Mouse (Mus musculus): ENCODE results near the gene Gm37240. TPM values are rescaled to one million over a fixed set of nuclear protein-coding genes. Genes with fewer than 3 reads are reported as not detected.
A peak's percentile ranks its signal among the peaks of the same experiment; 100 is the strongest.

Gene Gm37240
- polyA plus RNA-seq, 1 experiment from 2014 or later = 12.7 TPM

DNA sequence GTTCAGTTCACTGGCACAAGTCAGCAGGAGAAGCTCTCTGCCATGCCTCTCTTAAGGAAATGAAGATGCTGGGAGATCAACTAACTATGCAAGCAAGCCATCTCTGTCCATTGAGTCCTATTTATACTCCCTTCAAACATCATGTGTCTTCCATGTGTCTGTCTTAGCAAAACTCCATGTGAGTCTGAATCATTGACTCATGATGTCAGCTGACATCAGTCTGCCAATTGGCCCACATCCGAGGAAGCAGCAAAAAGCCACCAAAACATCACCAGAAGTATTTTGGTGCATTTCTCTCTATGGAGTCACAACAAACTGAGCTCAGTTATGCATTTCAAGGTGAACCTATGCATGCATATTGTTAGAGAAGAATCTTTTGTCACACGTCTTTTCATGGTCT is 1245.9 kb downstream of the Gm37240 start:
- Histone ChIP-seq H3K4me1 (replicated peaks) (peaks cover 30% of the 10 kb centered on the region), H3K27ac (no peak overlapping the region), H3K27me3 (no peaks in the 10 kb centered on the region), H3K36me3 (no peaks in the 10 kb centered on the region), H3K9ac (no peak overlapping the region), H3K4me2 (no peak overlapping the region), H3K9me3 (replicated peaks) (no peaks in the 10 kb centered on the region), H3K4me3 (no peak overlapping the region)
- ATAC-seq (replicated peaks; ENCODE audit: insufficient number of reproducible peaks, insufficient read depth, low FRiP score, low read depth) = no peak
- WGBS = 87% methylated on average over 2 of the region's 2 CpGs

DNA sequence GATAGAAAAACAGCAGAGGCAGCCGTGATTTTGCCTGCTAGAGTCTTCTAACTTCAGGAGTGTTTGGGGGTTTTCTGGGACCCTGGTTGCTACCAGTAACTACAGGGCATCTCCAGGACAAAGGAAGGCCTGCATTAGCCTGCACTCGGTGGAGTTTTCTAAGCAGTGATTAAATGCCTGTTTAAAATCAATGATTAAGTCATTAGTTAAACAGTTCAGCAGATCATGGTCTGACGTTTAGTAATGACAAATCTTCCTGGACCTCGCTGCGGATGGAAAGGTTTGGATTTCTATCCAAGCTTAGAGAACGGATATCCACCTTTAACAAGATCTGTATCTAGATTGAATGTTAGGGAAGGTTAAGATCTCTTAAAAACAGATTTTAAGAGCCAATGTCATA is 1246.8 kb downstream of the Gm37240 start:
- Histone ChIP-seq H3K9ac (no peak overlapping the region), H3K27ac (0 out of 2 replicates have a peak overlapping the region, but pooled peaks have one; percentile 17), H3K4me1 (replicated peaks) (peaks cover 31% of the 10 kb centered on the region), H3K4me2 (no peak overlapping the region), H3K36me3 (no peaks in the 10 kb centered on the region), H3K27me3 (no peaks in the 10 kb centered on the region), H3K9me3 (replicated peaks) (no peaks in the 10 kb centered on the region), H3K4me3 (no peak overlapping the region)
- WGBS = 66% methylated on average over 6 of the region's 6 CpGs
- ATAC-seq (replicated peaks; ENCODE audit: insufficient number of reproducible peaks, insufficient read depth, low FRiP score, low read depth) = no peak

DNA sequence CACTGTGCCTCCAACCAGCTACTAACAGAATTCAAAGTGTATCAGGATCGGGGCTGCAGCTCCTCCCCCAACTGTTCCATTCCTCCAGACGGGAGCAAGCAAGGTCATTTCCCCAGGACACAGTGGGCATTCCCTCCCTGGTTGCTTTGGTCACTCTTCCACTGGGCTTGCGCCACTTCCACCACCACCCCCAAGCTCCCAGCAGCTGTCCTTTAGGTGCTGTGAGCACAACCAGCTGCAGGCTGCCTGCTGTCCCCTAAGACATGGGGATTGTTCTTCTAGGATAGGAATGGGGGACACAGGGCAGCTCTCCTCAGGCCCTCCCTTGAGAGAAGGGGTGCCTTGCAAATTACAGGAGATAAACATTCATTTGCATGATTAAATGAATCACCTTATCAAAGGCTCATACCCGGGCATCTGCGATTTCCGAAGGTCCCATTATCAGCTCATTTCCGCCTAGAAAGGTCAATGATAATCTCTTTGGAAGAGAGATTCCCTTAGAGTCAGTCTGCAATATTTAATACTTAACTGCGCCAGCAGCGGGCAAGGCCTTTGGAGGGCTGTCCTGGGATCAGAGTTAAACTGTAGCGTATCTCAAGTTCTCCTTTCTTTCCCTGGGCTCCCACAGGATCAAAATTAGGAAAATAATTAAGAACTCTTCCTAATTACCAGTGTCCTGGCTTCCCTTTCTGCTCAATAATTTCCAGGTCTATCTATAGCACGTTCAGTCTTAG is 1247.4 kb downstream of the Gm37240 start:
- ATAC-seq (replicated peaks; ENCODE audit: insufficient number of reproducible peaks, insufficient read depth, low FRiP score, low read depth) = no peak
- 32% methylated on average over 11 of the region's 11 CpGs for WGBS

DNA sequence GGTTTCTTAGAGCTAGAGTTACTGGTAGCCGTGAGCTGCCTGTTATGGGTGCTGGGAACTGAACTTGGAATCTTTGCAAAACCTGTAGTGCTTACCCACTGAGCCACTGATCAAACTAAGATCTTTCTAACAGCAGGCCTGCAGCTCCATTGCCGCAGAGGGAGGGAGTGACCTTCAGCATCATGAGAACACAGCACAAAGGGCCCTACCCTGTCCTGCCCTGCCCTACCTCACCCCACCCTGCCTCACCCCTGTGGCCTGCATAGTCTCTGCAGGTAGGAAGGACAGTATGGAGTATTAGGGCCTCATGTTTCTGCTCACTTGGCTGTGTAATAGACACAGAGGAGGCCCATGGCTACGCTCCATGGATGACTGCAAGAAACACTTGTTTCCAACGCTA is 1248.5 kb downstream of the Gm37240 start:
- Histone ChIP-seq H3K27ac (no peak overlapping the region), H3K9me3 (replicated peaks) (no peaks in the 10 kb centered on the region), H3K4me3 (no peak overlapping the region), H3K36me3 (no peaks in the 10 kb centered on the region), H3K4me2 (no peak overlapping the region), H3K27me3 (no peaks in the 10 kb centered on the region), H3K4me1 (replicated peaks) (peaks cover 31% of the 10 kb centered on the region), H3K9ac (no peak overlapping the region)
- 80% methylated on average over 4 of the region's 4 CpGs for WGBS
- ATAC-seq (replicated peaks; ENCODE audit: insufficient number of reproducible peaks, insufficient read depth, low FRiP score, low read depth) = peak; percentile 47; the same call in 1 of the 2 replicates

More for the DNA sequence above, 1247.4 kb downstream of the Gm37240 start:
- Histone ChIP-seq H3K36me3 (no peaks in the 10 kb centered on the region), H3K27ac (peak overlapping the region; percentile 17), H3K4me2 (no peak overlapping the region), H3K4me3 (no peak overlapping the region), H3K9me3 (replicated peaks) (no peaks in the 10 kb centered on the region), H3K9ac (no peak overlapping the region), H3K4me1 (replicated peaks) (peaks cover 31% of the 10 kb centered on the region), H3K27me3 (no peaks in the 10 kb centered on the region)

DNA sequence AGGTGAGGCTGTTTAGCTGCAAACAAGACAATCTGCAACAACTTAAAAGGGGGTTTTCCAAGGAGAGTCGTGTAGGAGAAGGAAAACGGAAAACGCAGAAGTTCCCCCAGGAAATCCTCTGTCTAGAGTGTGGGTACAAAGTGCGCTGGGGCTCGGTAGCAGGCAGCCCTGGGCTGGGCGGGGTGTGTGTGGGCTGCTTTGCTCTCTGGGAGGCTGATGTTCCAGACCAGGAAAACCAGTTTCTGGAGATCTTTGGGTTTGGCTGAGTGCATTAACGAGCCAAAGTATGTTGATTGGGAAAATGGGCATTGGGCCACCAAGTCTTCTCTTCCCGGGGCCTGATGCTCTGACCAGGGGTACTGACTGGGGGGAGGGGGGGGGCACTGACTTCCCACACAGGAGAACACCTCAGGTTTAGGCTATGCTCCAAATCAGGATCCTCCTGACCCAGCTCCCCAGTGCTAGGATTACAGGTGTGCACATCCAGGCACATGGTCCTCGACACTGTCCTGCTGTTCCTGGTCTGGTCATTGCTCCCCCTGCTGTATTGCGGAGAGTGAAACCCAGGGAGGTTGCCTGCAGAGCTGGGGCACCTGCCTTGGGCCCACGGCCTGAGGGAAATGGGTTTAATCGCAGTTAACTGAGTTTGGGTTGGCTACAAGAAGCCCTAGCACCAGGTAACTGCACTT is 1249.3 kb downstream of the Gm37240 start:
- no peaks in the 10 kb centered on the region for H3K36me3 ChIP-seq
- no peak for ATAC-seq (replicated peaks; ENCODE audit: insufficient number of reproducible peaks, insufficient read depth, low FRiP score, low read depth)
- H3K9me3 ChIP-seq (replicated peaks) = no peaks in the 10 kb centered on the region
- H3K4me3 ChIP-seq = no peak overlapping the region
- H3K4me2 ChIP-seq = no peak overlapping the region
- H3K27me3 ChIP-seq = no peaks in the 10 kb centered on the region
- WGBS = 63% methylated on average over 12 of the region's 12 CpGs
- H3K27ac ChIP-seq = peak overlapping the region; percentile 70; the same call in 1 of the 2 replicates
- H3K4me1 ChIP-seq (replicated peaks) = peaks cover 31% of the 10 kb centered on the region
- no peak overlapping the region for H3K9ac ChIP-seq

DNA sequence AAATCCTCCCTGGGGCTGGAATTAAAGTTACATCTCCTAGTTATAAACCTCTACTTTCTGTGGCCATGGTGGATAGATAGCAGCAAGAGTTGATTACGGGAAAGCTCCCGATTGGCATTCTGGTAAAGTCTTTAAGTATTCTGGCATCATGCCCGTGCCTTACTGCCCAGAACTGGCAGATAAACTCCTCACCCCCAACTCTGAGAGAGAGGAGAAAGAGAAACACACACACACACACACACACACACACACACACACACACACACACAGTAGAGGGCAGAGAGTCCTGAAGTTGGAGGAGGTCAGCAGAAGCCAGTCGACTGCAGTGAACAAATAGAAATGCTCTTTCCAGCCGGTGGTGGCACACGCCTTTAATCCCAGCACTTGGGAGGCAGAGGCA is 1250.2 kb downstream of the Gm37240 start:
- peaks cover 31% of the 10 kb centered on the region for H3K4me1 ChIP-seq (replicated peaks)
- H3K27ac ChIP-seq = peak overlapping the region; percentile 70
- no peak overlapping the region for H3K9ac ChIP-seq
- no peak overlapping the region for H3K4me3 ChIP-seq
- no peaks in the 10 kb centered on the region for H3K9me3 ChIP-seq (replicated peaks)
- no peaks in the 10 kb centered on the region for H3K36me3 ChIP-seq
- H3K4me2 ChIP-seq = no peak overlapping the region
- 43% methylated on average over 6 of the region's 6 CpGs for WGBS
- ATAC-seq (replicated peaks; ENCODE audit: insufficient number of reproducible peaks, insufficient read depth, low FRiP score, low read depth) = peak; percentile 68
- H3K27me3 ChIP-seq = no peaks in the 10 kb centered on the region

DNA sequence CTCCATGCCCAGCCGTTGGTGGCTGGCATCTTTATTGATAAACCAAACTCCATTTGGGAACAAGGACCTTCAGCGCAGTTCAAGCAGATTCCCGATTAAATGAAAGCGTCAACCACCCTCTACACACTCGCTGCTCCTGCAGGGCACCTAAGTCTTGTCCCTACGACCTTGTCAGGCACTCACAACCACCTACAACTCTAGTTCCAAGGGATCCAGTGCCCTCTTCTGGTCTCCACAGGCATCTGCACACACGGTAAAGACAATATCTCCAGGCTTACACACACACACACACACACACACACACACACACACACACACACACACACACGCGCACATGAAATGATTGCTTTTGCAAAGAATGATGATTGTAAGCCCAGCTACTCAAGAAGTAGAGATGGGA is 1255.7 kb downstream of the Gm37240 start:
- no peak overlapping the region for H3K27ac ChIP-seq
- H3K4me2 ChIP-seq = no peak overlapping the region
- H3K27me3 ChIP-seq = no peaks in the 10 kb centered on the region
- peaks cover 12% of the 10 kb centered on the region for H3K4me1 ChIP-seq (replicated peaks)
- no peak for ATAC-seq (replicated peaks; ENCODE audit: insufficient number of reproducible peaks, insufficient read depth, low FRiP score, low read depth)
- H3K9me3 ChIP-seq (replicated peaks) = no peaks in the 10 kb centered on the region; the same call in 1 of the 2 replicates
- H3K36me3 ChIP-seq = no peaks in the 10 kb centered on the region
- no peak overlapping the region for H3K4me3 ChIP-seq
- no peak overlapping the region for H3K9ac ChIP-seq
- 97% methylated on average over 9 of the region's 9 CpGs for WGBS

DNA sequence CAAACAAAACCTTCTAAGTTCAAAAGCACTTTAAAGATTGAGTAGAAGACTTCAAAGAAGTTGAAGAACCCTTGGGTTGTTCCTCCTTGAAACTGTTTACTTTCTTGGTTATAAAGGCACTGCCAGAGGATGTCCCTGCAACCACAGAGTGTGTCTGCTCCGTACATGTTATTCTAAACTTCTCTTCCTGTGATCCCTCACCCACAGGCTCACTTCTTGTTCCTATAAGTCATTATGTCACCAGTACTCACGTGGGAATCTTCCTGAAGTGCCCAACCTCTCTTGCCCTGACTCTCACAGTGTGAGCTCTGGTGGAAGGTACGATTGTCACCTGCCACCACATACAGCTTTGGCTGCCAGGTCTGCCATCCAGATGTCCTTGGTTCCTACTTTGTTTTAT is 1265.3 kb downstream of the Gm37240 start:
- no peak overlapping the region for H3K27ac ChIP-seq
- no peak overlapping the region for H3K4me2 ChIP-seq
- H3K9me3 ChIP-seq (replicated peaks) = no peaks in the 10 kb centered on the region
- WGBS = 48% methylated on average over 3 of the region's 3 CpGs
- ATAC-seq (replicated peaks; ENCODE audit: insufficient number of reproducible peaks, insufficient read depth, low FRiP score, low read depth) = no peak
- no peak overlapping the region for H3K4me3 ChIP-seq
- H3K27me3 ChIP-seq = no peaks in the 10 kb centered on the region
- no peaks in the 10 kb centered on the region for H3K36me3 ChIP-seq
- H3K9ac ChIP-seq = no peak overlapping the region
- H3K4me1 ChIP-seq (replicated peaks) = peaks cover 24% of the 10 kb centered on the region

DNA sequence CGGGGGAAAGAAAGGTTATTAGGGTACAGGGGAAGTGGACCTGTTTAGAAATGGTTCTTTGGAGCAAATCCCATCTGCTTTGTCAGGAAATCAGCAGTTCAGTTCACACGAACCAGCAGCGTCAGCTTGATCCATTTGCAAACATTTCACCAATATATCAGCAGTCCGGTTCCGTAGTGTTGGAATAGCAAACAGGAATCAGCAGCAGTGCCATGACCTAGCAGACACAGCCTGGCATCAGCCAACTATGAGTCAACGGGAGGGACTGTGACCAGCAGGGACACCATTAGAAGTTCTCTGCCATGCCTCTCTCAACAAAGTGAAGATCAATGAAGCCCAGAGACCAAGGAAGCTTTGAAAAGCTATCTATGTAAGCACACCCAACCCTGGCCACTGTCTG is 1267.6 kb downstream of the Gm37240 start:
- 92% methylated on average over 6 of the region's 6 CpGs for WGBS
- Histone ChIP-seq H3K27ac (no peak overlapping the region), H3K4me3 (no peak overlapping the region), H3K9ac (no peak overlapping the region), H3K27me3 (no peaks in the 10 kb centered on the region), H3K4me1 (replicated peaks) (peaks cover 12% of the 10 kb centered on the region), H3K36me3 (no peaks in the 10 kb centered on the region), H3K4me2 (no peak overlapping the region), H3K9me3 (replicated peaks) (no peaks in the 10 kb centered on the region)
- no peak for ATAC-seq (replicated peaks; ENCODE audit: insufficient number of reproducible peaks, insufficient read depth, low FRiP score, low read depth)

DNA sequence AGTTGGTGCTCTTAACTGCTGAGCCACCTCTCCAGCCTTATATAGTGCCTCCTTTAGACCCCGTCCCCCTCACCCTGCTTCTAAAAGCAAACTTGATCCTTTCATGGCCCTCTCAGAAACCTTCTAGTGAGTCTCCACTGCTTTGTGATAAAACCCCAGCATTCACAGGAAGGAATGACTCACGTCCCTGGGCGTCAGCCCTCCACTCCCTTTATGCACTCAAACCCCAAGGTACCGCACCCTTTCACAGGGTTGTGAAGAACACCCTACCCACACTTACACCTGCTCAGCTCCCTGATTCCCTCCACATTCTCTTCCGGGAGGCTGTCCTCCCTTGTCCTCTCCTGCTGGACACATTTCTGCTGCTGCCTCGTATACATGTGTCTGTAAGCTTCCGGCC is 1268.3 kb downstream of the Gm37240 start:
- no peaks in the 10 kb centered on the region for H3K36me3 ChIP-seq
- no peak for ATAC-seq (replicated peaks; ENCODE audit: insufficient number of reproducible peaks, insufficient read depth, low FRiP score, low read depth)
- peaks cover 5% of the 10 kb centered on the region for H3K4me1 ChIP-seq (replicated peaks)
- H3K4me2 ChIP-seq = no peak overlapping the region
- no peak overlapping the region for H3K9ac ChIP-seq
- H3K4me3 ChIP-seq = no peak overlapping the region
- no peak overlapping the region for H3K27ac ChIP-seq
- no peaks in the 10 kb centered on the region for H3K27me3 ChIP-seq
- WGBS = 89% methylated on average over 7 of the region's 7 CpGs
- H3K9me3 ChIP-seq (replicated peaks) = no peaks in the 10 kb centered on the region

DNA sequence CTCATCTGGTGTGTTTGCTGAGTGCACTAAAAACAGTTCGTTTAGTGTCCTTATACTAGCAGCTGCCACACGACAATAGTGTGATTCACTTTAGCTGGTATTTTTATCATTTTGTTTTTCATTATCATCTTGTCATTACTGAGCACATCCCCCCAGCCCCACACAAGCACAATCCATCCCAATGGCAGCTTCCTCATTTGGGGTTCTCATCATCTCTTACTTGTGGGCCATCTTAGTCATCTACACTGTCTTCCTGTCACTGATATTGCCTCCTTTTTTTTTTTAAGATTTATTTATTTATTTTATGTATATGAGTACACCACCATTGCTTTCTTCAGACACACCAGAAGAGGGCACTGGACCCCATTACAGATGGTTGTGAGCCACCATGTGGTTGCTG is 1268.7 kb downstream of the Gm37240 start:
- no peaks in the 10 kb centered on the region for H3K9me3 ChIP-seq (replicated peaks)
- peaks cover under 1% of the 10 kb centered on the region; the same call in 1 of the 2 replicates for H3K4me1 ChIP-seq (replicated peaks)
- no peaks in the 10 kb centered on the region for H3K36me3 ChIP-seq
- no peak for ATAC-seq (replicated peaks; ENCODE audit: insufficient number of reproducible peaks, insufficient read depth, low FRiP score, low read depth)
- H3K4me2 ChIP-seq = no peak overlapping the region
- H3K27me3 ChIP-seq = no peaks in the 10 kb centered on the region
- H3K9ac ChIP-seq = no peak overlapping the region
- no peak overlapping the region for H3K4me3 ChIP-seq
- WGBS = 89% methylated on average over 2 of the region's 2 CpGs
- no peak overlapping the region for H3K27ac ChIP-seq

DNA sequence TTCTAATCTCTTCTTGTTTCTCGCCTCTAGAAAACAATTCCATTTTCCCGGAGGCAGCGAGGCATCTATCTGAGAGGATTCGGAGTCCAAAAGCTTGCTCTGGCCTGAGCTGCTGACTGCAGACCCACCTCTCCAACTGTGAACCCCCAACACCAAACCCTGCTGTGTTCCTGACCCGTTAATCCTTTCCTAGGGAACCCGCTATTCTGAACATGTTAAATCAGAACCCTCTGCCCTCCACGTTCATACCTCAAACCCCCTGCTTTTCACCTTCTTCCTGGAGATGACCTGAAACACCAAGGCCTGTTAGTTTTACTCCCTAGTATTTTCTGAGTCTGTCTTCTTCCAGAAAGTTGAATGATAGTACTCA is 1271.5 kb downstream of the Gm37240 start:
- H3K4me3 ChIP-seq = no peak overlapping the region
- H3K4me2 ChIP-seq = no peak overlapping the region
- H3K9me3 ChIP-seq (replicated peaks) = no peaks in the 10 kb centered on the region
- WGBS = 40% methylated on average over 7 of the region's 7 CpGs
- H3K27me3 ChIP-seq = no peaks in the 10 kb centered on the region
- H3K9ac ChIP-seq = no peak overlapping the region
- no peaks in the 10 kb centered on the region for H3K36me3 ChIP-seq
- no peak for ATAC-seq (replicated peaks; ENCODE audit: insufficient number of reproducible peaks, insufficient read depth, low FRiP score, low read depth)
- H3K4me1 ChIP-seq (replicated peaks) = no peaks in the 10 kb centered on the region
- no peak overlapping the region for H3K27ac ChIP-seq

Data from heart, embryonic 15.5 days (tissue).